Mouse (Mus musculus) heart, adult 9 months (tissue): Measurements from ENCODE around the gene Postn.

Experiments used
- DNase-seq, 2 experiments: peaks; one replicate each; pipeline ENCODE4 v3.0.0; 2022; ENCODE audit warnings: low spot score in 2 of 2

The Postn gene

DNA sequence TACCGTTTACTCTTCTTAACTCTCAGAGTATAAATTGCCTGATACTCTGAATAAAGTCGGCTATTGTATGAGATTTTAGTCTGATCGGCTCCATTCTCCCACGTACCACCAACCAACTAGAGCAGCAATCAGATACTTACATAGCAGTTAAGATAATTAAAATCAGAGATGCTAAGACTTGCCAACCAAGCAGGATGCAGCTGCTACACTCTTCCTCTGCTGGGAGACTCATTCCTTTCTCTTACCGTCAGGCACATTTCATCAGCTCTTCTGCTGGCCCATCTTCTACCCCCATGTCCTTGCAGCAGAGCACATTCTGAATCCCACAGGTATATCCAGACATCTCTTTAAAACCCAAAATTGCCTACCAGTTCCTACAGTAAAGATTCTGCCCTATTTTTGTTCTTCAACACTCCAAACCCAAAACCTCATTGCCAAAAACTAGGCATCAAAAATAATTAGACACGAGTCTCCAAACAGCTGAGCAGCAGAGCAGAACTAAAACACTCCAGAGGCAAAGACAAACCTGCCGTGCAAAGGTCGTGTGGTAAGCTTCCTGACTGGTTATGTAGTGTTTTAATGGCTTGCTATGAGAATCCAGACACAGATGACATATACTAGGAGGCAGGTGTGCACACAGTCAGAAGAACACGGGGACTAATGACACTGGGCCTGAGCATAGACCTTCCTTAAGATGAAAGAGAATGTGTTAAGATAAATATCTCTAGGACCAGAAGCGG lies 59.5 kb downstream of the Postn start:
- no peak for DNase-seq

DNA sequence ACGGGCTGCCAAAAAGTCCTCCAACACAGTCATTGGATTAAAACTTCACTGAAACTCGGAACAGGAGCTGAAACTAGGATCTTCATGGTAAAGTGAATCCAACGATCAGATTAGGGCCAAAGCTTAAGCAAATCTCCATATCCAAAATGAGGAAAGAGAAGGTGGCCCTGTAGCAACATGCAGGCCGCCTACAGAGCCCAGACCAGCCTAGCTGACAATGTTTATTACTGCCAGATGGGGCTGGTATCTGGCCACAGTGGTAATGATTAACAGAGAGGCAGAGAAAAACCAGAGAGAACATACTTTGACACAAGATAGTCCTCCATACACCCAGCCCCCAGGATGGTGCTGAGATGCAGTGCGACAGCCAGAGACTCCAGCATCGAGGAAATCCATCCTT lies 60.1 kb downstream of the Postn start:
- DNase-seq, result no peak

GRCm38 (mm10) chr3:54421666-54422065 lies 60.8 kb downstream of the Postn start:
- DNase-seq, result no peak

GRCm38 (mm10) chr3:54424146-54424545 lies 63.2 kb downstream of the Postn start:
- no peak for DNase-seq

DNA sequence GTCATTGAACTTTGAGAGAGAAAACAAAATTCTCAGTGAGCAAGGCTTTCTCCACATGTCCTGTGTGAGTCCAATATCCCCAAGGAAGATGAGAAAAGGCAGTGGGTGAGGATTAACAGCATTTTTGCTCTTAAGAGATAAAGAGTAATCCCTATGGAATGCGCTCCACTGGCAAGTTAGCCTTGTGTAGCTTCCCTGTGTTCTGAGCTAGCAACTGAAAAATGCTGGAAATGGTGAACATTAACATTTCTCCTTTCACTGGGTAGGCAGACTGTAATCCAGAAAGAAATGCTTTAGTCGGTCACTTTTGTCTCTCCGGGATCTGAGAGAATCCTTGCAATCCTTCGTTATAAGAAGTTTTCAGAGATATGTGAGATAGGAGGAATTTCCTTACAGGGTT lies 70.8 kb downstream of the Postn start:
- no peak for DNase-seq

- no peak for DNase-seq
These were observed 71.3 kb downstream of the Postn start for GRCm38 (mm10) chr3:54432167-54432566.

DNA sequence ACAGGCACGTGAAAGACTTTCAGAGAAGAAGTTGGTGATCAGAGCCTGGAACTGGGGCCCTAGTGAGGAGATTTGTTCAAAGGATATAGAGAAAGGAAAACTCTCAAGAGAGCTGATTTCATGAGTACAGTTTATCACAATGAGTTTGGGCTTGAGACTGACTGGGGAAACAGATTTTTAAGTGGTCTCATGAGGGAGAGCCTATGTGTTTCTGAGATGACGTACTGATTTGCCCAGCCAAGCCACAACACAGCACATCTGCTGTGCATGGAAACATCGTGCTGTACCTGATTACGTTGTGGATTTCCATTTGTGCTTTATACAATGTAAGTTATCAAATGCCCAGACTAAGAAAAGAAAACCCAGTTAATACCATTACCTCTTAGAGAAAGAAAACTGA lies 71.7 kb downstream of the Postn start:
- DNase-seq, result no peak

- no peak for DNase-seq
These were observed 73.7 kb downstream of the Postn start for GRCm38 (mm10) chr3:54434571-54434970.

GRCm38 (mm10) chr3:54436373-54436964 lies 75.6 kb downstream of the Postn start:
- peak; percentile 11 to 12 for DNase-seq
